Mouse (Mus musculus) olfactory bulb, adult 2 months (tissue): Measurements from ENCODE around the gene Grap2. TPM values are rescaled to one million over a fixed set of nuclear protein-coding genes. Genes with fewer than 3 reads are reported as not detected.
A peak's percentile ranks its signal among the peaks of the same experiment; 100 is the strongest.

Experiments used
- H3K27ac ChIP-seq: fragments of 200-500 bp; 2 replicates; pipeline ENCODE4 v1.5.1; 2012; ENCODE audit warnings: low read depth, low read length; ENCODE audit not compliant: insufficient read depth
- H3K4me1 ChIP-seq: fragments of 200-500 bp; 2 replicates; pipeline ENCODE4 v1.6.1; 2012; ENCODE audit warnings: low read length; ENCODE audit not compliant: control insufficient read depth, insufficient read depth
- H3K4me3 ChIP-seq: fragments of 200-500 bp; 2 replicates; pipeline ENCODE4 v1.5.1; 2012; ENCODE audit warnings: mild to moderate bottlenecking, low read depth, low read length, moderate library complexity; ENCODE audit not compliant: insufficient read depth
- CTCF ChIP-seq: fragments of 200-500 bp; IDR thresholded peaks from 2 replicates; pipeline ENCODE4 v1.5.1; 2012; ENCODE audit warnings: low read depth, mild to moderate bottlenecking, low read length, moderate library complexity; ENCODE audit not compliant: insufficient read depth
- POLR2A ChIP-seq: fragments of 200-500 bp; IDR thresholded peaks from 2 replicates; pipeline ENCODE4 v1.6.1; 2012; ENCODE audit warnings: mild to moderate bottlenecking, low read depth, low read length, moderate library complexity; ENCODE audit not compliant: insufficient read depth
- WGBS: fragments of 180-500 bp; shearing (Covaris S2); methylation state at CpG from one replicate; pipeline ENCODE4 v1.1.7; 2018; 5-methylcytosine and 5-hydroxymethylcytosine counted together
- polyA plus RNA-seq: library from polyadenylated mRNA; stranded (reverse); fragments of >200 nt; gene quantifications from 2 replicates; pipeline ENCODE4 v1.2.4, GENCODE M21; 2012; ENCODE audit warnings: low replicate concordance; ENCODE audit not compliant: missing spikeins, insufficient read depth, insufficient read length

Grap2 gene
- polyA plus RNA-seq, 1 experiment, result not detected

GRCm38 (mm10) chr15:80680347-80681030 lies 108.1 kb downstream of the Grap2 start:
- peak overlapping the region; percentile 23; the same call in 1 of the 2 replicates for H3K27ac ChIP-seq
- TF ChIP-seq CTCF, result no peak
- no peak for TF ChIP-seq POLR2A
- 61% methylated on average over 7 of the region's 7 CpGs for WGBS

GRCm38 (mm10) chr15:80681466-80681881 lies 109.1 kb downstream of the Grap2 start:
- no peak overlapping the region for H3K4me3 ChIP-seq
- H3K4me1 ChIP-seq, result peaks cover 50% of the 10 kb centered on the region
- WGBS, result 48% methylated on average over 4 of the region's 4 CpGs
- no peak for TF ChIP-seq CTCF
- no peak for TF ChIP-seq POLR2A
- H3K27ac ChIP-seq, result peak overlapping the region; percentile 2; the same call in 1 of the 2 replicates

More at GRCm38 (mm10) chr15:80680347-80681030, 108.1 kb downstream of the Grap2 start:
- Histone ChIP-seq H3K4me3 (no peak overlapping the region), H3K4me1 (peaks cover 53% of the 10 kb centered on the region)

- no peak for TF ChIP-seq POLR2A
- TF ChIP-seq CTCF, result no peak
- no peak overlapping the region for H3K4me3 ChIP-seq
- no peak overlapping the region for H3K27ac ChIP-seq
- 95% methylated on average over 8 of the region's 8 CpGs for WGBS
- H3K4me1 ChIP-seq, result peaks cover 50% of the 10 kb centered on the region
Observed at GRCm38 (mm10) chr15:80682343-80682742, 109.9 kb downstream of the Grap2 start.

- TF ChIP-seq CTCF, result no peak
- no peak for TF ChIP-seq POLR2A
- Histone ChIP-seq H3K4me3 (no peak overlapping the region), H3K4me1 (peaks cover 49% of the 10 kb centered on the region), H3K27ac (0 out of 2 replicates have a peak overlapping the region, but pooled peaks have one; percentile 20)
- 91% methylated on average over 6 of the region's 6 CpGs for WGBS
Observed at GRCm38 (mm10) chr15:80683151-80683550, 110.8 kb downstream of the Grap2 start.

- H3K27ac ChIP-seq, result peak overlapping the region; percentile 20; the same call in 1 of the 2 replicates
- no peak overlapping the region for H3K4me3 ChIP-seq
- peaks cover 49% of the 10 kb centered on the region for H3K4me1 ChIP-seq
- TF ChIP-seq CTCF (no peak), POLR2A (no peak)
- WGBS, result 46% methylated on average over 3 of the region's 3 CpGs
Observed at GRCm38 (mm10) chr15:80683990-80684389, 111.6 kb downstream of the Grap2 start.

- 57% methylated on average over 8 of the region's 8 CpGs for WGBS
- TF ChIP-seq POLR2A (no peak), CTCF (no peak)
- H3K4me1 ChIP-seq, result peaks cover 41% of the 10 kb centered on the region
- no peak overlapping the region for H3K4me3 ChIP-seq
- no peak overlapping the region for H3K27ac ChIP-seq
Observed at GRCm38 (mm10) chr15:80684786-80685602, 112.6 kb downstream of the Grap2 start.

- 41% methylated on average over 7 of the region's 7 CpGs for WGBS
- Histone ChIP-seq H3K27ac (no peak overlapping the region), H3K4me1 (peaks cover 38% of the 10 kb centered on the region), H3K4me3 (no peak overlapping the region)
- TF ChIP-seq CTCF (no peak), POLR2A (no peak)
Observed at GRCm38 (mm10) chr15:80685603-80685895, 113.2 kb downstream of the Grap2 start.

- peaks cover 20% of the 10 kb centered on the region for H3K4me1 ChIP-seq
- WGBS, result 91% methylated on average over 7 of the region's 7 CpGs
- H3K27ac ChIP-seq, result no peak overlapping the region
- TF ChIP-seq POLR2A, result no peak
- no peak for TF ChIP-seq CTCF
- no peak overlapping the region for H3K4me3 ChIP-seq
Observed at GRCm38 (mm10) chr15:80688536-80688935, 116.1 kb downstream of the Grap2 start.

- 38% methylated on average over 3 of the region's 3 CpGs for WGBS
- TF ChIP-seq POLR2A, result no peak
- TF ChIP-seq CTCF, result no peak
- H3K4me1 ChIP-seq, result peaks cover 17% of the 10 kb centered on the region
- no peak overlapping the region for H3K4me3 ChIP-seq
- no peak overlapping the region for H3K27ac ChIP-seq
Observed at GRCm38 (mm10) chr15:80693492-80693891, 121.1 kb downstream of the Grap2 start.
